Mouse (Mus musculus): ENCODE measurements around the gene Galnt13.

- TF ChIP-seq CTCF (IDR thresholded peaks at IDR 0.05; ENCODE audit: control insufficient read depth, insufficient read depth, low read length) (no peak), POLR2A (IDR thresholded peaks at IDR 0.05; ENCODE audit: borderline replicate concordance, control insufficient read depth, low read depth, low read length) (no peak)
Measured at GRCm38 (mm10) chr2:54567186-54567585, 131.1 kb downstream of the Galnt13 start.
